In genomic region chr13:83722791-83723190, GRCm38 (mm10) we compare ENCODE assay signal across 11 mouse cellular contexts.
DNase-seq lines count a peak whose midpoint lies in the region; ATAC-seq lines count a peak whose summit lies in the region.
"Had no signal": no experiment of that assay in that cellular context is flagged by ENCODE, and none has a peak within 500 bp of the region (broad histone marks: within the 10 kb centered on the region; RNA-seq: fewer than 3 reads in every experiment).

No protein-coding gene starts in this region.

- no peaks in the 10 kb centered on the region for H3K4me1 ChIP-seq in forebrain, embryonic 11.5 days (replicated peaks; ENCODE audit: control insufficient read depth, insufficient read depth, low read length)
- no peaks in the 10 kb centered on the region for H3K4me1 ChIP-seq in hindbrain, embryonic 16.5 days (ENCODE audit: control insufficient read depth, insufficient read depth, low read depth, low read length)
- H3K4me1 ChIP-seq in neural tube, embryonic 12.5 days: no peaks in the 10 kb centered on the region
- H3K4me1 ChIP-seq: liver, embryonic 15.5 days had no signal

- no peaks in the 10 kb centered on the region for H3K36me3 ChIP-seq in forebrain, embryonic 11.5 days (ENCODE audit: control insufficient read depth, insufficient read depth, low read length)
- no peaks in the 10 kb centered on the region for H3K36me3 ChIP-seq in hindbrain, embryonic 16.5 days (ENCODE audit: control insufficient read depth, insufficient read depth, low read length)
- peaks cover 2% of the 10 kb centered on the region; the same call in 1 of the 2 replicates for H3K36me3 ChIP-seq in neural tube, embryonic 12.5 days
- H3K36me3 ChIP-seq: liver, embryonic 15.5 days had no signal

- no peak for DNase-seq in cerebellum, postnatal 4 days (ENCODE audit: low spot score in 2 of 2)
- DNase-seq in forebrain, embryonic 11.5 days (ENCODE audit: low spot score): no peak
- no peak for DNase-seq in thymus, postnatal 10 days (ENCODE audit: low spot score in 2 of 2)
- DNase-seq in ovary, postnatal 10 days (ENCODE audit: low spot score): no peak
- no peak for DNase-seq in spleen, postnatal 36 days (ENCODE audit: low spot score in 2 of 2)
- DNase-seq: heart, adult 2 months; kidney, postnatal 10 days had no signal

- H3K27me3 ChIP-seq in forebrain, embryonic 11.5 days (ENCODE audit: control insufficient read depth, insufficient read depth, low read length): peaks cover 2% of the 10 kb centered on the region; the same call in 1 of the 2 replicates
- H3K27me3 ChIP-seq in hindbrain, embryonic 16.5 days (replicated peaks; ENCODE audit: control insufficient read depth, insufficient read depth, low read length): no peaks in the 10 kb centered on the region
- peaks cover 4% of the 10 kb centered on the region; the same call in 1 of the 2 replicates for H3K27me3 ChIP-seq in neural tube, embryonic 12.5 days (replicated peaks)

- ATAC-seq in cerebellum, adult (ENCODE audit: insufficient number of reproducible peaks, low FRiP score, low TSS enrichment): 0 out of 2 replicates have a peak, but pooled peaks have one; percentile 0
- ATAC-seq in forebrain, embryonic 11.5 days (replicated peaks; ENCODE audit: low FRiP score): no peak
- ATAC-seq in hindbrain, embryonic 16.5 days: no peak
- no peak for ATAC-seq in neural tube, embryonic 12.5 days (ENCODE audit: low FRiP score, low read depth)

- peak overlapping the region; percentile 85 for H3K4me3 ChIP-seq in forebrain, embryonic 11.5 days (ENCODE audit: low read depth, low read length)
- H3K4me3 ChIP-seq in hindbrain, embryonic 16.5 days (ENCODE audit: low read length): peak overlapping the region; percentile 42
- peak overlapping the region; percentile 67 for H3K4me3 ChIP-seq in neural tube, embryonic 12.5 days
- H3K4me3 ChIP-seq: heart, adult 2 months; liver, embryonic 15.5 days had no signal

- H3K9ac ChIP-seq in forebrain, embryonic 11.5 days (ENCODE audit: low read length): peak overlapping the region; percentile 100
- H3K9ac ChIP-seq in hindbrain, embryonic 16.5 days (ENCODE audit: low read depth, low read length): peak overlapping the region; percentile 88
- H3K9ac ChIP-seq in neural tube, embryonic 12.5 days: peak overlapping the region; percentile 100
- H3K9ac ChIP-seq: liver, embryonic 15.5 days had no signal

- H3K4me2 ChIP-seq in forebrain, embryonic 11.5 days (ENCODE audit: low read depth, low read length, severe bottlenecking): peak overlapping the region; percentile 75
- peak overlapping the region; percentile 75 for H3K4me2 ChIP-seq in hindbrain, embryonic 16.5 days (ENCODE audit: low read length)
- peak overlapping the region; percentile 72 for H3K4me2 ChIP-seq in neural tube, embryonic 12.5 days (replicated peaks)
- H3K4me2 ChIP-seq: liver, embryonic 15.5 days had no signal

- WGBS in forebrain, embryonic 11.5 days: 5% methylated on average over 3 of the region's 3 CpGs
- WGBS in hindbrain, embryonic 16.5 days: 10% methylated on average over 3 of the region's 3 CpGs
- WGBS in neural tube, embryonic 12.5 days: 2% methylated on average over 3 of the region's 3 CpGs

- peak overlapping the region; percentile 100 for H3K27ac ChIP-seq in forebrain, embryonic 11.5 days (ENCODE audit: low read depth, low read length)
- peak overlapping the region; percentile 99 for H3K27ac ChIP-seq in hindbrain, embryonic 16.5 days (ENCODE audit: low read depth, low read length)
- H3K27ac ChIP-seq in neural tube, embryonic 12.5 days: peak overlapping the region; percentile 98
- H3K27ac ChIP-seq: heart, adult 2 months; liver, embryonic 15.5 days had no signal

- H3K9me3 ChIP-seq in forebrain, embryonic 11.5 days (ENCODE audit: control insufficient read depth, low read length): no peaks in the 10 kb centered on the region
- no peaks in the 10 kb centered on the region for H3K9me3 ChIP-seq in hindbrain, embryonic 16.5 days (ENCODE audit: control insufficient read depth, low read length)
- no peaks in the 10 kb centered on the region for H3K9me3 ChIP-seq in neural tube, embryonic 12.5 days
- H3K9me3 ChIP-seq: liver, embryonic 15.5 days had no signal
